Mouse (Mus musculus) lung, embryonic 14.5 days (tissue): ENCODE results near the gene Pram1. TPM values are rescaled to one million over a fixed set of nuclear protein-coding genes. Genes with fewer than 3 reads are reported as not detected.

Source experiments
- ATAC-seq: fragments of 200-750 bp; cut with Nextera tagmentation; 2 replicates; pipeline ENCODE4 v1.8.0; 2017; ENCODE audit warnings: mild to moderate bottlenecking, moderate TSS enrichment, moderate library complexity; ENCODE audit not compliant: insufficient read depth
- DNase-seq: peaks from one replicate; pipeline ENCODE4 v3.0.0-alpha.2; 2015
- H3K27ac ChIP-seq: fragments of 300-500 bp; sonication (generic); 2 replicates; pipeline ENCODE4 v1.5.1; 2014; ENCODE audit warnings: low read depth, mild to moderate bottlenecking, moderate library complexity
- H3K27me3 ChIP-seq: fragments of 300-500 bp; sonication (generic); 2 replicates; pipeline ENCODE4 v1.6.1; 2014; ENCODE audit warnings: low read length, control low read depth; ENCODE audit not compliant: insufficient read depth
- H3K36me3 ChIP-seq: fragments of 300-500 bp; sonication (generic); 2 replicates; pipeline ENCODE4 v1.6.1; 2014; ENCODE audit warnings: control low read depth; ENCODE audit not compliant: insufficient read depth
- H3K4me1 ChIP-seq: fragments of 300-500 bp; sonication (generic); 2 replicates; pipeline ENCODE4 v1.6.1; 2014; ENCODE audit warnings: antibody characterized with exemption, control low read depth; ENCODE audit not compliant: insufficient read depth
- H3K4me2 ChIP-seq: fragments of 300-500 bp; sonication (generic); 2 replicates; pipeline ENCODE4 v1.6.1; 2014; ENCODE audit warnings: mild to moderate bottlenecking
- H3K4me3 ChIP-seq: fragments of 300-500 bp; sonication (generic); 2 replicates; pipeline ENCODE4 v1.5.1; 2014; ENCODE audit warnings: low read depth, low read length
- H3K9ac ChIP-seq: fragments of 300-500 bp; sonication (generic); 2 replicates; pipeline ENCODE4 v1.6.1; 2014
- H3K9me3 ChIP-seq: fragments of 300-500 bp; sonication (generic); 2 replicates; pipeline ENCODE4 v1.6.1; 2016; ENCODE audit warnings: low read depth, low read length, control low read depth
- CTCF ChIP-seq: IDR thresholded peaks from 2 replicates; pipeline ENCODE4 v1.5.1; 2016; ENCODE audit warnings: antibody characterized with exemption, low read depth
- WGBS: fragments of 180-500 bp; shearing (Covaris S2); extraction: QIAGEN DNeasy Blood & Tissue Kit; methylation state at CpG from one replicate; pipeline ENCODE4 v1.1.7; 2014; 5-methylcytosine and 5-hydroxymethylcytosine counted together
- polyA plus RNA-seq: library from polyadenylated mRNA; unstranded; fragments of >200 nt; fragmentation: Nextera tagmentation; extraction: Ambion mirVana; gene quantifications from 2 replicates; pipeline ENCODE4 v1.2.1, GENCODE M21; 2014

Pram1 gene
- polyA plus RNA-seq = 0.55 and 1.6 TPM in 2 replicates

- Histone ChIP-seq H3K4me2 (no peak within 1 kb of the TSS), H3K27ac (no peak within 1 kb of the TSS), H3K27me3 (no peaks in the 10 kb centered on the region), H3K4me1 (no peaks in the 10 kb centered on the region), H3K4me3 (no peak within 1 kb of the TSS), H3K9me3 (no peaks in the 10 kb centered on the region), H3K9ac (no peak within 1 kb of the TSS), H3K36me3 (peaks cover 10% of the 10 kb centered on the region; the same call in 1 of the 2 replicates)
- 75% methylated on average over 4 of the region's 4 CpGs for WGBS
- ATAC-seq (no peak), DNase-seq (no peak)
- no peak for TF ChIP-seq CTCF
Observed at GRCm38 (mm10) chr17:33637516-33638276, at the start of gene Pram1. TSS of gene Pram1 (plus strand) at chr17:33638056.

- Histone ChIP-seq H3K9ac (no peak overlapping the region), H3K9me3 (no peaks in the 10 kb centered on the region; the same call in 1 of the 2 replicates), H3K4me1 (no peaks in the 10 kb centered on the region), H3K4me3 (no peak overlapping the region), H3K4me2 (no peak overlapping the region), H3K27ac (no peak overlapping the region), H3K36me3 (no peaks in the 10 kb centered on the region), H3K27me3 (no peaks in the 10 kb centered on the region)
- DNase-seq = no peak
- no peak for ATAC-seq
- TF ChIP-seq CTCF = peak; percentile 28; the same call in 1 of the 2 replicates
Observed at GRCm38 (mm10) chr17:33597271-33597670, 40.6 kb upstream of the Pram1 start.

- no peaks in the 10 kb centered on the region for H3K36me3 ChIP-seq
- H3K9ac ChIP-seq = no peak overlapping the region
- DNase-seq (no peak), ATAC-seq (no peak)
- H3K27me3 ChIP-seq = no peaks in the 10 kb centered on the region
- TF ChIP-seq CTCF = no peak
- H3K27ac ChIP-seq = no peak overlapping the region
- no peaks in the 10 kb centered on the region for H3K4me1 ChIP-seq
- H3K9me3 ChIP-seq = no peaks in the 10 kb centered on the region; the same call in 1 of the 2 replicates
- WGBS = 81% methylated on average over 5 of the region's 5 CpGs
- no peak overlapping the region for H3K4me2 ChIP-seq
- no peak overlapping the region for H3K4me3 ChIP-seq
Observed at GRCm38 (mm10) chr17:33598506-33598905, 39.4 kb upstream of the Pram1 start.

- no peak for DNase-seq
- Histone ChIP-seq H3K9ac (no peak overlapping the region), H3K4me2 (no peak overlapping the region), H3K27ac (no peak overlapping the region), H3K4me1 (no peaks in the 10 kb centered on the region), H3K9me3 (no peaks in the 10 kb centered on the region; the same call in 1 of the 2 replicates), H3K4me3 (no peak overlapping the region), H3K27me3 (no peaks in the 10 kb centered on the region), H3K36me3 (no peaks in the 10 kb centered on the region)
- no peak for ATAC-seq
- WGBS = 85% methylated on average over 8 of the region's 8 CpGs
- no peak for TF ChIP-seq CTCF
Observed at GRCm38 (mm10) chr17:33599836-33600475, 37.9 kb upstream of the Pram1 start.

- Histone ChIP-seq H3K36me3 (no peaks in the 10 kb centered on the region), H3K4me3 (no peak overlapping the region), H3K9ac (no peak overlapping the region), H3K4me1 (no peaks in the 10 kb centered on the region), H3K27ac (no peak overlapping the region), H3K27me3 (no peaks in the 10 kb centered on the region), H3K4me2 (no peak overlapping the region), H3K9me3 (no peaks in the 10 kb centered on the region; the same call in 1 of the 2 replicates)
- no peak for TF ChIP-seq CTCF
- ATAC-seq (no peak), DNase-seq (no peak)
- 79% methylated on average over 3 of the region's 3 CpGs for WGBS
Observed at GRCm38 (mm10) chr17:33600831-33601230, 37.0 kb upstream of the Pram1 start.

GRCm38 (mm10) chr17:33601947-33602346 is 35.9 kb upstream of the Pram1 start:
- no peak for DNase-seq

GRCm38 (mm10) chr17:33607273-33607672 is 30.6 kb upstream of the Pram1 start:
- no peak for ATAC-seq
- Histone ChIP-seq H3K4me3 (no peak overlapping the region), H3K27me3 (no peaks in the 10 kb centered on the region), H3K36me3 (no peaks in the 10 kb centered on the region), H3K4me1 (no peaks in the 10 kb centered on the region), H3K27ac (no peak overlapping the region), H3K9me3 (no peaks in the 10 kb centered on the region), H3K9ac (no peak overlapping the region), H3K4me2 (no peak overlapping the region)
- WGBS = 67% methylated on average over 2 of the region's 2 CpGs
- TF ChIP-seq CTCF = no peak
- no peak for DNase-seq

More at GRCm38 (mm10) chr17:33601947-33602346, 35.9 kb upstream of the Pram1 start:
- TF ChIP-seq CTCF = no peak
- no peak overlapping the region for H3K4me3 ChIP-seq
- H3K4me1 ChIP-seq = no peaks in the 10 kb centered on the region
- H3K36me3 ChIP-seq = no peaks in the 10 kb centered on the region
- 83% methylated on average over 12 of the region's 12 CpGs for WGBS
- H3K27me3 ChIP-seq = no peaks in the 10 kb centered on the region
- no peak overlapping the region for H3K4me2 ChIP-seq
- H3K27ac ChIP-seq = no peak overlapping the region
- H3K9ac ChIP-seq = no peak overlapping the region
- H3K9me3 ChIP-seq = no peaks in the 10 kb centered on the region; the same call in 1 of the 2 replicates
- ATAC-seq = no peak
